Mouse (Mus musculus) liver, embryonic 14.5 days (tissue): ENCODE measurements at regions not wholly inside any gene's neighbourhood (a gene's known extent, or its start where the extent isn't known, plus 50 kb on each side); places are given as distances from the start of the nearest gene placed in this dataset.

Source experiments
- ATAC-seq: fragments of 200-750 bp; cut with Nextera tagmentation; 2 replicates; pipeline ENCODE4 v1.8.0; 2017; ENCODE audit warnings: moderate number of reproducible peaks, mild to moderate bottlenecking, moderate library complexity; ENCODE audit not compliant: insufficient read depth
- DNase-seq, 3 experiments: peaks; one replicate each; pipeline ENCODE4 v3.0.0-alpha.2; 2012 to 2013; ENCODE audit warnings: low read depth in 3 of 3, low spot score in 3 of 3
- H3K27ac ChIP-seq: fragments of 300-500 bp; sonication (generic); 2 replicates; pipeline ENCODE4 v1.5.1; 2014; ENCODE audit warnings: moderate library complexity, mild to moderate bottlenecking, control low read depth, inconsistent platforms
- H3K27me3 ChIP-seq: fragments of 300-500 bp; sonication (generic); 2 replicates; pipeline ENCODE4 v1.6.1; 2014; ENCODE audit warnings: mild to moderate bottlenecking, low read length, moderate library complexity; ENCODE audit not compliant: control insufficient read depth, insufficient read depth
- H3K36me3 ChIP-seq: fragments of 300-500 bp; sonication (generic); replicated peaks from 2 replicates; pipeline ENCODE4 v1.6.1; 2014; ENCODE audit warnings: low read depth; ENCODE audit not compliant: control insufficient read depth, insufficient read depth
- H3K4me1 ChIP-seq, 2 experiments: fragments of 200-500 bp in 1 of 2; fragments of 300-500 bp in 1 of 2; sonication (generic) in 1 of 2; replicated peaks; 2 replicates each; pipeline ENCODE4 v1.6.1; 2012 to 2014; ENCODE audit warnings: antibody characterized with exemption in 1 of 2, inconsistent platforms in 1 of 2, low read length in 1 of 2; ENCODE audit not compliant: control insufficient read depth in 2 of 2, insufficient read depth in 2 of 2
- H3K4me2 ChIP-seq: fragments of 300-500 bp; sonication (generic); 2 replicates; pipeline ENCODE4 v1.6.1; 2014; ENCODE audit warnings: low read depth, mild to moderate bottlenecking, control low read depth, moderate library complexity
- H3K4me3 ChIP-seq, 2 experiments: fragments of 200-500 bp in 1 of 2; fragments of 300-500 bp in 1 of 2; sonication (generic) in 1 of 2; 2 replicates each; pipeline ENCODE4 v1.5.1; 2012 to 2014; ENCODE audit warnings: low read depth in 2 of 2, low read length in 2 of 2, mild to moderate bottlenecking in 2 of 2, control low read depth in 1 of 2, inconsistent platforms in 1 of 2, moderate library complexity in 1 of 2; ENCODE audit not compliant: insufficient read depth in 1 of 2
- H3K9ac ChIP-seq: fragments of 300-500 bp; sonication (generic); replicated peaks from 2 replicates; pipeline ENCODE4 v1.6.1; 2014; ENCODE audit warnings: mild to moderate bottlenecking, control low read depth, moderate library complexity
- H3K9me3 ChIP-seq: fragments of 300-500 bp; sonication (generic); 2 replicates; pipeline ENCODE4 v1.6.1; 2016; ENCODE audit warnings: low read length, mixed read lengths; ENCODE audit not compliant: control insufficient read depth
- CTCF ChIP-seq: IDR thresholded peaks from 2 replicates; pipeline ENCODE4 v1.5.1; 2016; ENCODE audit warnings: antibody characterized with exemption, low read depth, control low read depth
- EP300 ChIP-seq: IDR thresholded peaks from 2 replicates; pipeline ENCODE4 v1.6.1; 2016; ENCODE audit warnings: antibody characterized with exemption, low read depth
- WGBS: fragments of 180-500 bp; shearing (Covaris S2); extraction: QIAGEN DNeasy Blood & Tissue Kit; methylation state at CpG from one replicate; pipeline ENCODE4 v1.1.7; 2014; ENCODE audit not compliant: insufficient replicate concordance; 5-methylcytosine and 5-hydroxymethylcytosine counted together

GRCm38 (mm10) chr13:53788809-53789208 lies 266.7 kb downstream of the Drd1 start:
- Histone ChIP-seq H3K36me3 (no peaks in the 10 kb centered on the region), H3K4me3 (no peak overlapping the region), H3K9me3 (no peaks in the 10 kb centered on the region), H3K4me2 (no peak overlapping the region), H3K27me3 (no peaks in the 10 kb centered on the region), H3K9ac (no peak overlapping the region), H3K27ac (no peak overlapping the region), H3K4me1 (no peaks in the 10 kb centered on the region)
- DNase-seq = no peak
- ATAC-seq = no peak
- TF ChIP-seq CTCF (no peak), EP300 (no peak)
- 49% methylated on average over 2 of the region's 2 CpGs for WGBS

- peak; percentile 6 to 23 (median 11) for DNase-seq
- no peak for ATAC-seq
- 15% methylated on average over 6 of the region's 6 CpGs for WGBS
Measured at GRCm38 (mm10) chr13:53783492-53783891, 272.0 kb downstream of the Drd1 start.

GRCm38 (mm10) chr13:53779150-53779549 lies 276.4 kb downstream of the Drd1 start:
- no peak overlapping the region for H3K4me2 ChIP-seq
- no peaks in the 10 kb centered on the region for H3K4me1 ChIP-seq
- H3K9ac ChIP-seq = no peak overlapping the region
- H3K27me3 ChIP-seq = no peaks in the 10 kb centered on the region
- no peak overlapping the region for H3K4me3 ChIP-seq
- ATAC-seq (no peak), DNase-seq (no peak)
- no peaks in the 10 kb centered on the region for H3K36me3 ChIP-seq
- 44% methylated on average over 4 of the region's 4 CpGs for WGBS
- no peak overlapping the region for H3K27ac ChIP-seq
- no peaks in the 10 kb centered on the region for H3K9me3 ChIP-seq
- TF ChIP-seq CTCF = peak; percentile 24; the same call in 1 of the 2 replicates
- no peak for TF ChIP-seq EP300

More at GRCm38 (mm10) chr13:53783492-53783891, 272.0 kb downstream of the Drd1 start:
- no peak overlapping the region for H3K4me3 ChIP-seq
- no peaks in the 10 kb centered on the region for H3K9me3 ChIP-seq
- no peaks in the 10 kb centered on the region for H3K36me3 ChIP-seq
- no peak overlapping the region for H3K9ac ChIP-seq
- TF ChIP-seq EP300 = no peak
- peak; percentile 85 for TF ChIP-seq CTCF
- no peak overlapping the region for H3K4me2 ChIP-seq
- no peaks in the 10 kb centered on the region for H3K4me1 ChIP-seq
- H3K27ac ChIP-seq = no peak overlapping the region
- H3K27me3 ChIP-seq = no peaks in the 10 kb centered on the region

GRCm38 (mm10) chr13:53776421-53776820 lies 279.1 kb downstream of the Drd1 start:
- DNase-seq (no peak), ATAC-seq (no peak)
- no peaks in the 10 kb centered on the region for H3K4me1 ChIP-seq
- TF ChIP-seq CTCF (no peak), EP300 (no peak)
- H3K27me3 ChIP-seq = no peaks in the 10 kb centered on the region
- H3K4me3 ChIP-seq = no peak overlapping the region
- H3K9ac ChIP-seq = no peak overlapping the region
- no peaks in the 10 kb centered on the region for H3K9me3 ChIP-seq
- no peak overlapping the region for H3K4me2 ChIP-seq
- no peaks in the 10 kb centered on the region for H3K36me3 ChIP-seq
- 71% methylated on average over 11 of the region's 11 CpGs for WGBS
- H3K27ac ChIP-seq = no peak overlapping the region

- no peaks in the 10 kb centered on the region for H3K27me3 ChIP-seq
- TF ChIP-seq EP300 = no peak
- TF ChIP-seq CTCF = peak; percentile 65
- DNase-seq (peak in 1 of 3 experiments; percentile 4), ATAC-seq (no peak)
- WGBS = 30% methylated on average over 5 of the region's 5 CpGs
- H3K27ac ChIP-seq = no peak overlapping the region
- no peak overlapping the region for H3K4me2 ChIP-seq
- H3K4me1 ChIP-seq = no peaks in the 10 kb centered on the region
- H3K36me3 ChIP-seq = no peaks in the 10 kb centered on the region
- no peaks in the 10 kb centered on the region for H3K9me3 ChIP-seq
- H3K4me3 ChIP-seq = no peak overlapping the region
- no peak overlapping the region for H3K9ac ChIP-seq
Measured at GRCm38 (mm10) chr13:53775687-53776086, 279.8 kb downstream of the Drd1 start.
